Mouse (Mus musculus) lung, adult 2 months (tissue): Measurements from ENCODE around the gene Slc25a20. TPM values are rescaled to one million over a fixed set of nuclear protein-coding genes. Genes with fewer than 3 reads are reported as not detected.
A peak's percentile ranks its signal among the peaks of the same experiment; 100 is the strongest.
"Not testable (repeated sequence)": the region's sequence is repeated elsewhere in the genome, so short reads cannot be mapped to it uniquely, and the experiment has no call there.

Source experiments
- DNase-seq: peaks from one replicate; pipeline ENCODE4 v3.0.0; 2022
- H3K4me1 ChIP-seq: fragments of 200-500 bp; 2 replicates; pipeline ENCODE4 v1.6.1; 2011; ENCODE audit warnings: low read length; ENCODE audit not compliant: control insufficient read depth, insufficient read depth
- H3K4me3 ChIP-seq: fragments of 200-500 bp; replicated peaks from 2 replicates; pipeline ENCODE3; 2011; ENCODE audit warnings: low read depth, mild to moderate bottlenecking, control low read depth, low read length; ENCODE audit errors: extremely low read depth
- CTCF ChIP-seq: fragments of 200-500 bp; IDR thresholded peaks from 2 replicates; pipeline ENCODE4 v1.5.1; 2011; ENCODE audit warnings: mild to moderate bottlenecking, low read length, control low read depth; ENCODE audit not compliant: insufficient read depth
- POLR2A ChIP-seq: fragments of 200-500 bp; IDR thresholded peaks from 2 replicates; pipeline ENCODE4 v1.6.1; 2011; ENCODE audit warnings: low read depth, mild to moderate bottlenecking, control low read depth, low read length, borderline replicate concordance; ENCODE audit errors: extremely low read depth
- WGBS: fragments of 180-500 bp; shearing (Covaris S2); methylation state at CpG from one replicate; pipeline ENCODE4 v1.1.7; 2018; 5-methylcytosine and 5-hydroxymethylcytosine counted together
- polyA plus RNA-seq: library from polyadenylated mRNA; depleted of rRNA; stranded (reverse); fragments of >200 nt; gene quantifications from 2 replicates; pipeline ENCODE4 v1.2.3, GENCODE M21; 2012

The Slc25a20 gene
- polyA plus RNA-seq, 1 experiment = 24.4 TPM

GRCm38 (mm10) chr9:108639825-108640224 is 22.1 kb upstream of the Slc25a20 start:
- DNase-seq = no peak
- TF ChIP-seq CTCF (no peak), POLR2A (no peak)
- Histone ChIP-seq H3K4me3 (no peak overlapping the region), H3K4me1 (no peaks in the 10 kb centered on the region)
- 89% methylated on average over 2 of the region's 2 CpGs for WGBS

GRCm38 (mm10) chr9:108648166-108648565 is 13.7 kb upstream of the Slc25a20 start:
- DNase-seq = no peak
- TF ChIP-seq CTCF (no peak), POLR2A (no peak)
- 14% methylated on average over 10 of the region's 10 CpGs for WGBS
- H3K4me3 ChIP-seq = peak overlapping the region; percentile 71
- H3K4me1 ChIP-seq = peaks cover 11% of the 10 kb centered on the region

- peak; percentile 92 for DNase-seq
- WGBS = under 1% methylated on average over 112 of the region's 112 CpGs
- Histone ChIP-seq H3K4me1 (peaks cover 11% of the 10 kb centered on the region), H3K4me3 (peak within 1 kb of the TSS; percentile 71)
- TF ChIP-seq CTCF (no peak), POLR2A (peak; percentile 96)
Observed at GRCm38 (mm10) chr9:108648611-108649560, 13.0 kb upstream of the Slc25a20 start, which contains the start of gene Arih2. TSS of gene Arih2 (minus strand) at chr9:108649386.

GRCm38 (mm10) chr9:108649561-108650440 is 12.1 kb upstream of the Slc25a20 start:
- DNase-seq = no peak
- Histone ChIP-seq H3K4me1 (peaks cover 11% of the 10 kb centered on the region), H3K4me3 (peak overlapping the region; percentile 71)
- WGBS = 15% methylated on average over 29 of the region's 29 CpGs
- TF ChIP-seq CTCF = no peak
- no peak for TF ChIP-seq POLR2A

GRCm38 (mm10) chr9:108654566-108655464 is 7.1 kb upstream of the Slc25a20 start:
- no peak for DNase-seq
- no peaks in the 10 kb centered on the region; the same call in 1 of the 2 replicates for H3K4me1 ChIP-seq
- no peak for TF ChIP-seq CTCF
- TF ChIP-seq POLR2A = no peak
- WGBS = 73% methylated on average over 10 of the region's 10 CpGs
- H3K4me3 ChIP-seq = no peak overlapping the region

GRCm38 (mm10) chr9:108655865-108656264 is 6.0 kb upstream of the Slc25a20 start:
- not testable (repeated sequence) for H3K4me1 ChIP-seq, H3K4me3 ChIP-seq, DNase-seq
- WGBS = 61% methylated on average over 7 of the region's 7 CpGs

- TF ChIP-seq POLR2A = no peak
- TF ChIP-seq CTCF = no peak
- DNase-seq = no peak
- WGBS = 27% methylated on average over 6 of the region's 6 CpGs
- Histone ChIP-seq H3K4me3 (peak overlapping the region; percentile 78), H3K4me1 (peaks cover 3% of the 10 kb centered on the region; the same call in 1 of the 2 replicates)
Observed at GRCm38 (mm10) chr9:108662660-108663059, 772 bp downstream of the Slc25a20 start.

- 69% methylated on average over 8 of the region's 8 CpGs for WGBS
Observed at GRCm38 (mm10) chr9:108669875-108670274, 8.0 kb downstream of the Slc25a20 start.

GRCm38 (mm10) chr9:108673151-108673550 is 11.3 kb downstream of the Slc25a20 start:
- no peak for TF ChIP-seq POLR2A
- TF ChIP-seq CTCF = peak; percentile 11; the same call in 1 of the 2 replicates
- 60% methylated on average over 2 of the region's 2 CpGs for WGBS
- no peak for DNase-seq
- Histone ChIP-seq H3K4me1 (no peaks in the 10 kb centered on the region), H3K4me3 (no peak overlapping the region)

More at GRCm38 (mm10) chr9:108669875-108670274, 8.0 kb downstream of the Slc25a20 start:
- Histone ChIP-seq H3K4me3 (no peak overlapping the region), H3K4me1 (no peaks in the 10 kb centered on the region)
- no peak for DNase-seq
- TF ChIP-seq POLR2A (no peak), CTCF (no peak)
